ENCODE assay signal across 28 mouse cellular contexts in the genomic region with DNA sequence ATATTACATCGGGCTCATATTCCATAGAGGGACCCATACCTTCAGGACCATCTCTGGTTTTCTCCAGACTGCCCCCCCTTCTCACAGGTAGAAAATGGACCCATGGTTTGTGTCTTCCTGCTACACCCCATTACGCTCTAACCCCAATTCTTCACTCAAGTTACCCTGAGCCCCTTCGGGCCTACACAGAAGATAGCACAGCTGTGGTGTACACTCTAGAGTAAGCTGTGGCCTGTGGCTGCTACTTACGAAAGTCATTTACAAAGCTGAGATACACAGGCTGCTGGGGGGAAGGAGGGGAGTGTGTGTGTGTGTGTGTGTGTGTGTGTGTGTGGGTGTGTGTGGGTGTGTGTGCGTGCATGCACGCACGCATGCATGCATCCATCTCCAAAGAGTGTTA. TPM values are rescaled to one million over a fixed set of nuclear protein-coding genes. Genes with fewer than 3 reads are reported as not detected.
DNase-seq lines count a peak whose midpoint lies in the region; TF ChIP-seq lines count a peak whose summit lies in the region.
"Had no signal": no experiment of that assay in that cellular context is flagged by ENCODE, and none has a peak within 500 bp of the region (broad histone marks: within the 10 kb centered on the region; RNA-seq: fewer than 3 reads in every experiment).

No protein-coding gene starts in this region.

- peak overlapping the region; percentile 94 for H3K27ac ChIP-seq in spleen, adult 2 months (ENCODE audit: insufficient read depth, low read length)
- no peak overlapping the region for H3K27ac ChIP-seq in forebrain, embryonic 10.5 days
- H3K27ac ChIP-seq: intestine, embryonic 15.5 days; limb, embryonic 10.5 days; limb, embryonic 15.5 days; liver, embryonic 13.5 days; midbrain, embryonic 12.5 days had no signal

- TF ChIP-seq CTCF in spleen, adult 2 months (IDR thresholded peaks at IDR 0.05; ENCODE audit: extremely low read depth, insufficient read depth, insufficient read length, insufficient replicate concordance) = no peak

- no peak for DNase-seq in spleen, adult 2 months (ENCODE audit: low read depth in 1 of 2, low spot score in 2 of 2)
- DNase-seq in spleen, adult 18-20 months = no peak
- DNase-seq in T-cell, adult 2 months (ENCODE audit: low spot score) = peak; percentile 78
- peak; percentile 65 for DNase-seq in thymus, postnatal 0 days (ENCODE audit: low spot score)
- peak; percentile 57 for DNase-seq in thymus, postnatal 4 days
- no peak for DNase-seq in gastrocnemius, postnatal 36 days
- no peak for DNase-seq in forebrain, embryonic 10.5 days (ENCODE audit: extremely low spot score, low spot score)
- DNase-seq: adrenal gland, postnatal 25 days; cerebellum, adult 18-20 months; cerebellum, postnatal 25 days; kidney, adult 2 months; kidney, postnatal 4 days; layer of hippocampus, postnatal 36 days; liver, embryonic 13.5 days; lung, adult 18-20 months; lung, postnatal 4 days; retina, postnatal 1 day; right cerebral cortex, postnatal 25 days had no signal

- no peaks in the 10 kb centered on the region for H3K9me3 ChIP-seq in forebrain, embryonic 10.5 days
- H3K9me3 ChIP-seq: intestine, embryonic 15.5 days; limb, embryonic 10.5 days; limb, embryonic 15.5 days; liver, embryonic 13.5 days; midbrain, embryonic 12.5 days had no signal

- no peaks in the 10 kb centered on the region for H3K36me3 ChIP-seq in spleen, adult 2 months (ENCODE audit: control insufficient read depth, insufficient read depth, low read length)
- H3K36me3 ChIP-seq in forebrain, embryonic 10.5 days (replicated peaks) = no peaks in the 10 kb centered on the region
- H3K36me3 ChIP-seq: intestine, embryonic 15.5 days; limb, embryonic 10.5 days; limb, embryonic 15.5 days; liver, embryonic 13.5 days; midbrain, embryonic 12.5 days had no signal

- H3K4me1 ChIP-seq in spleen, adult 2 months (ENCODE audit: control insufficient read depth, insufficient read depth, insufficient read length) = peaks cover 62% of the 10 kb centered on the region
- H3K4me1 ChIP-seq in forebrain, embryonic 10.5 days = peaks cover 13% of the 10 kb centered on the region
- H3K4me1 ChIP-seq: intestine, embryonic 15.5 days; limb, embryonic 15.5 days; liver, embryonic 13.5 days had no signal

- TF ChIP-seq POLR2A in spleen, adult 2 months (IDR thresholded peaks at IDR 0.05; ENCODE audit: low read depth, low read length) = no peak

- 54% methylated on average over 7 of the region's 7 CpGs for WGBS in spleen, adult 2 months
- WGBS in forebrain, embryonic 10.5 days = 95% methylated on average over 7 of the region's 7 CpGs

- intact Hi-C loops in gastrocnemius, postnatal 36 days (cut with DNase I) = no loop called here

- H3K27me3 ChIP-seq in spleen, adult 2 months (ENCODE audit: control insufficient read depth, insufficient read depth, low read length) = no peaks in the 10 kb centered on the region
- H3K27me3 ChIP-seq in forebrain, embryonic 10.5 days (ENCODE audit: poor library complexity, severe bottlenecking) = no peaks in the 10 kb centered on the region
- H3K27me3 ChIP-seq: intestine, embryonic 15.5 days; limb, embryonic 15.5 days; liver, embryonic 13.5 days; midbrain, embryonic 12.5 days had no signal

- H3K4me3 ChIP-seq in spleen, adult 2 months (ENCODE audit: extremely low read depth, insufficient read depth, insufficient read length) = no peak overlapping the region
- no peak overlapping the region for H3K4me3 ChIP-seq in forebrain, embryonic 10.5 days
- H3K4me3 ChIP-seq: intestine, embryonic 15.5 days; limb, embryonic 10.5 days; limb, embryonic 15.5 days; liver, embryonic 13.5 days; megakaryocyte, embryonic 14.5 days; midbrain, embryonic 12.5 days had no signal

RNA-seq across cellular contexts. Expression of gene Ccr7, which starts 11.4 kb away (rescaled TPM):
- 135 and 194 TPM in 2 replicates for polyA plus RNA-seq in spleen, adult 2 months (2012; rRNA removed)
- polyA plus RNA-seq in thymus, postnatal 0 days (2015; fragmentation: Nextera tagmentation; extraction: Ambion mirVana) = 36.2 and 37.4 TPM in 2 replicates
- not detected for total RNA-seq in gastrocnemius, postnatal 36 days (2021)
- 0.25 and 0.30 TPM in 2 replicates for polyA plus RNA-seq in forebrain, embryonic 10.5 days (2016; fragmentation: Nextera tagmentation; extraction: Ambion mirVana)
- total RNA-seq: gastrocnemius, adult 8-10 months; layer of hippocampus, postnatal 36 days; left cerebral cortex, postnatal 10 days had no signal
- polyA plus RNA-seq: forebrain, embryonic 16.5 days; hindbrain, embryonic 16.5 days; neural tube, embryonic 14.5 days had no signal

Comparison
In these comparisons a context has a peak if more than half of its experiments do, and no peak if none do; other contexts are left out.
1. DNase-seq: peak in T-cell, adult 2 months (single experiment), thymus, postnatal 0 days (single experiment) and thymus, postnatal 4 days (single experiment); none in spleen, adult 2 months (0 of 2), spleen, adult 18-20 months (0 of 2), gastrocnemius, postnatal 36 days (0 of 2) and forebrain, embryonic 10.5 days (single experiment).
2. RNA of gene Ccr7, which starts 11.4 kb away (polyA plus RNA-seq): 135 to 194 TPM in spleen, adult 2 months and 36.2 to 37.4 TPM in thymus, postnatal 0 days; 0.25 to 0.30 TPM in forebrain, embryonic 10.5 days; every median in the first group is over 10 times any median in the second.